Mouse (Mus musculus) liver, embryonic 13.5 days (tissue): ENCODE measurements around the gene Trpm3. TPM values are rescaled to one million over a fixed set of nuclear protein-coding genes. Genes with fewer than 3 reads are reported as not detected.

Experiments used
- ATAC-seq: fragments of 200-750 bp; cut with Nextera tagmentation; 2 replicates; pipeline ENCODE4 v1.8.0; 2017; ENCODE audit warnings: low read depth, mild to moderate bottlenecking, moderate number of reproducible peaks, moderate library complexity
- DNase-seq: peaks from one replicate; pipeline ENCODE4 v3.0.0; 2022
- H3K27ac ChIP-seq: fragments of 300-500 bp; sonication (generic); 2 replicates; pipeline ENCODE4 v1.5.1; 2015; ENCODE audit warnings: moderate library complexity, mild to moderate bottlenecking, inconsistent platforms
- H3K27me3 ChIP-seq: fragments of 300-500 bp; sonication (generic); 2 replicates; pipeline ENCODE4 v1.6.1; 2015; ENCODE audit warnings: mild to moderate bottlenecking, inconsistent platforms
- H3K36me3 ChIP-seq: fragments of 300-500 bp; sonication (generic); 2 replicates; pipeline ENCODE4 v1.6.1; 2015; ENCODE audit warnings: mild to moderate bottlenecking, inconsistent platforms
- H3K4me1 ChIP-seq: fragments of 300-500 bp; sonication (generic); replicated peaks from 2 replicates; pipeline ENCODE4 v1.6.1; 2015; ENCODE audit warnings: inconsistent platforms
- H3K4me2 ChIP-seq: fragments of 300-500 bp; sonication (generic); 2 replicates; pipeline ENCODE4 v1.6.1; 2015; ENCODE audit warnings: inconsistent platforms, mild to moderate bottlenecking, moderate library complexity
- H3K4me3 ChIP-seq: fragments of 300-500 bp; sonication (generic); replicated peaks from 2 replicates; pipeline ENCODE4 v1.5.1; 2015; ENCODE audit warnings: mild to moderate bottlenecking, inconsistent platforms
- H3K9ac ChIP-seq: fragments of 300-500 bp; sonication (generic); 2 replicates; pipeline ENCODE4 v1.6.1; 2015; ENCODE audit warnings: mild to moderate bottlenecking, inconsistent platforms
- H3K9me3 ChIP-seq: fragments of 300-500 bp; sonication (generic); replicated peaks from 2 replicates; pipeline ENCODE4 v1.6.1; 2016; ENCODE audit warnings: inconsistent platforms
- WGBS: fragments of 180-500 bp; shearing (Covaris S2); methylation state at CpG from one replicate; pipeline ENCODE4 v1.1.7; 2015; ENCODE audit not compliant: insufficient replicate concordance; 5-methylcytosine and 5-hydroxymethylcytosine counted together
- polyA plus RNA-seq: library from polyadenylated mRNA; unstranded; fragments of >200 nt; fragmentation: Nextera tagmentation; extraction: Ambion mirVana; gene quantifications from 2 replicates; pipeline ENCODE4 v1.2.1, GENCODE M21; 2015

Trpm3 gene
- polyA plus RNA-seq, 1 experiment from 2014 or later = 0.08 TPM

DNA sequence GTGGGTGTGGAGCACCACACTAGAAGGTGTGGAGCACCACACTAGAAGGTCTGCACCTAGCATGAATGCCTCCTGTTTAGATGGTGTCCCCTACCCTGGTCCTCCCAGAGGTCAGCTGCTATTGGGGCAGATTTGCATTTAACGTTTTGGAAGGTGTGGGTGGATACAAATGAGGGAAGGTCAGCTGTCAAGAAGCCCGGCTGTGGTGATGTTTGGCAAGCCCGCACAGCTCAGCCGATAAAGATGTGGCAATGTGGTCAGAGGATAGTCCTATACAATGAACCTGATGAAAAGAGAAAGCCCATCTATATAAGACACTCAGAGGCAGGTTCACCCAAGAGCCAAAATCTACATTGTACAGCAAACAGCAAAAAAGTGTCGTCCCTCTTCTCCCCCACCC lies 895.3 kb downstream of the Trpm3 start:
- Histone ChIP-seq H3K27ac (no peak overlapping the region), H3K4me2 (no peak overlapping the region), H3K27me3 (no peaks in the 10 kb centered on the region), H3K9ac (no peak overlapping the region), H3K36me3 (no peaks in the 10 kb centered on the region), H3K4me3 (no peak overlapping the region), H3K9me3 (no peaks in the 10 kb centered on the region), H3K4me1 (no peaks in the 10 kb centered on the region)
- DNase-seq = no peak
- ATAC-seq = no peak
- 57% methylated on average over 5 of the region's 5 CpGs for WGBS

DNA sequence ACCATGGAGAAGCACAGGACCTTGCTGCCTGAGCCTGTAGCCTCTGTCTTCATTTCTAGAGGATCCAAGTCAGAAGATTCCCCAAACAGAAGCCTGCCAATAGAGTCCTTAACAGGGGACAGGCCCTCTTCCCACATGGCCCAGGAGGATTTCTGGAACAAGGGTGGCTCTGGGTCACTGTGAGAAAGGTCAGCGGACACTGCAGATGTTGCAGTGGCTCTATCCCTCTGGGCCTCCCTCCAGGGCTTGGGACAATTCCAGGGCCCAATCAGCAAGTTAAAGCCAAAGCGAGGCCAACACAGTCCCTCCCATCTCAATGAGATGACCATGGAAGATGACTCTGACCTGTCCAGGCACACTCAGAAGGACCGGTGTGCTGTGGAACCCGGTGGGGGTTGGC lies 896.1 kb downstream of the Trpm3 start:
- Histone ChIP-seq H3K9me3 (no peaks in the 10 kb centered on the region), H3K27me3 (no peaks in the 10 kb centered on the region), H3K36me3 (no peaks in the 10 kb centered on the region), H3K27ac (no peak overlapping the region), H3K4me3 (no peak overlapping the region), H3K9ac (no peak overlapping the region), H3K4me1 (no peaks in the 10 kb centered on the region), H3K4me2 (no peak overlapping the region)
- 72% methylated on average over 4 of the region's 4 CpGs for WGBS
- DNase-seq = no peak
- ATAC-seq = no peak

- Histone ChIP-seq H3K36me3 (no peaks in the 10 kb centered on the region), H3K27ac (no peak overlapping the region), H3K9ac (no peak overlapping the region), H3K9me3 (no peaks in the 10 kb centered on the region), H3K4me2 (no peak overlapping the region), H3K4me3 (no peak overlapping the region), H3K4me1 (no peaks in the 10 kb centered on the region), H3K27me3 (no peaks in the 10 kb centered on the region)
- no peak for ATAC-seq
- DNase-seq = no peak
- 60% methylated on average over 3 of the region's 3 CpGs for WGBS
Measured at GRCm38 (mm10) chr19:23035786-23036185, 896.9 kb downstream of the Trpm3 start.

DNA sequence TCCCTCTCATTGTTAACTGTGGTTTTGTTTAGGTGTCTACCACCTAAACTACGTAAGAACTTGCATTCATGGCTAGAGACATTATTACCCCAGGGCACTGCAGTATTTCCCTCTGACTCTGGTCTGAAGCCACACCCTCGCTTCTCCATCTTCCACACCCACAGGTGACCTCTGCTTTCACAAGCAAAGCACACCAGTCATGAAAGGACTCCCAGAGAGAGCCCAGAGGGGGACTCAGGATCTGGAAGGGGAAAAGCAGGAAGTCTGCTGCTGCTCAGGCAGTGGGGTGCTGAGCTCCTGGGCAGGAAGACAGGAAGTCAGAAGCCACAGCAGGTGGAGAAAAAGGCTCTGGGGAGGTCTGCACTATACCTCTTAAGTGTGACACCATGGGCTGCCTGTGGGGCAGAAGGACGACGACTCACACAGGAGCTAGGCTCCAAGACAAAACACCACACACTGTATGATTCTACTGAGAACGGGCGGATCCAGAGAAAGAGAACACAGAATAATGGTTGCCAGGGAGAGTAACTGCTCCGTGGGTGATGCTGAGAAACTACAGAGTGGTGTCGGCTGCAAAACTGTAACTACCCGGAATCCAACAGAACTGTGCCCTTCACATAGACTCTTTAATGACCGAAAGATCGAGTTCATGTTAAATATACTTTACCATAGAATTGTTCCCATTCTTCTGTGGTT lies 898.1 kb downstream of the Trpm3 start:
- no peaks in the 10 kb centered on the region for H3K9me3 ChIP-seq
- H3K4me1 ChIP-seq = 0 out of 2 replicates have a peak, but pooled peaks cover under 1% of the 10 kb centered on the region
- no peak overlapping the region for H3K4me3 ChIP-seq
- no peak overlapping the region for H3K9ac ChIP-seq
- ATAC-seq (no peak), DNase-seq (no peak)
- H3K27me3 ChIP-seq = no peaks in the 10 kb centered on the region
- WGBS = 38% methylated on average over 11 of the region's 11 CpGs
- H3K27ac ChIP-seq = no peak overlapping the region
- no peaks in the 10 kb centered on the region for H3K36me3 ChIP-seq
- H3K4me2 ChIP-seq = no peak overlapping the region

- no peaks in the 10 kb centered on the region for H3K36me3 ChIP-seq
- H3K4me2 ChIP-seq = no peak overlapping the region
- H3K27ac ChIP-seq = no peak overlapping the region
- 73% methylated on average over 14 of the region's 14 CpGs for WGBS
- H3K4me3 ChIP-seq = no peak overlapping the region
- DNase-seq (no peak), ATAC-seq (no peak)
- no peaks in the 10 kb centered on the region for H3K27me3 ChIP-seq
- no peaks in the 10 kb centered on the region for H3K9me3 ChIP-seq
- no peak overlapping the region for H3K9ac ChIP-seq
- 0 out of 2 replicates have a peak, but pooled peaks cover 4% of the 10 kb centered on the region for H3K4me1 ChIP-seq
Measured at GRCm38 (mm10) chr19:23037499-23037898, 898.7 kb downstream of the Trpm3 start.

DNA sequence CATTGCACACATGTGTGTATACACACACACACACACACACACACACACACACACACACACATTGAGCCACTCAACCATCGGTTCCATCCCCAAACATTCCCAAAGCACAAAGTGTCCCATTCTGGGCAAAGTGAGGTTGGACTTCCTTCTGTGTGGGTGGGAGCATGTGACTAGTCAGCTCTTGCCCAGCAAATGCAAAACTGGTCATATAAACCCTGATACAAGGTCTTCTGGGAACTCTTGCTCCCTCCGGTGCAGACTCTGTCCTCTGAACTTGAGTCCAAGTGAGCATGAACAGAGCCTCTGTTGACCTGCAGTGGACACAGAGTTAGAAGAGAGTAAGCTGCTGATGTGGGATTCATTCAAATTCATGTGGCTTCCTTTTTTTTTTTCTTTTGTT lies 899.5 kb downstream of the Trpm3 start:
- ATAC-seq (no peak), DNase-seq (no peak)
- H3K36me3 ChIP-seq = no peaks in the 10 kb centered on the region
- no peak overlapping the region for H3K9ac ChIP-seq
- no peak overlapping the region for H3K27ac ChIP-seq
- H3K9me3 ChIP-seq = no peaks in the 10 kb centered on the region
- 61% methylated on average over 2 of the region's 2 CpGs for WGBS
- no peaks in the 10 kb centered on the region for H3K27me3 ChIP-seq
- no peak overlapping the region for H3K4me2 ChIP-seq
- H3K4me1 ChIP-seq = 0 out of 2 replicates have a peak, but pooled peaks cover 4% of the 10 kb centered on the region
- no peak overlapping the region for H3K4me3 ChIP-seq

DNA sequence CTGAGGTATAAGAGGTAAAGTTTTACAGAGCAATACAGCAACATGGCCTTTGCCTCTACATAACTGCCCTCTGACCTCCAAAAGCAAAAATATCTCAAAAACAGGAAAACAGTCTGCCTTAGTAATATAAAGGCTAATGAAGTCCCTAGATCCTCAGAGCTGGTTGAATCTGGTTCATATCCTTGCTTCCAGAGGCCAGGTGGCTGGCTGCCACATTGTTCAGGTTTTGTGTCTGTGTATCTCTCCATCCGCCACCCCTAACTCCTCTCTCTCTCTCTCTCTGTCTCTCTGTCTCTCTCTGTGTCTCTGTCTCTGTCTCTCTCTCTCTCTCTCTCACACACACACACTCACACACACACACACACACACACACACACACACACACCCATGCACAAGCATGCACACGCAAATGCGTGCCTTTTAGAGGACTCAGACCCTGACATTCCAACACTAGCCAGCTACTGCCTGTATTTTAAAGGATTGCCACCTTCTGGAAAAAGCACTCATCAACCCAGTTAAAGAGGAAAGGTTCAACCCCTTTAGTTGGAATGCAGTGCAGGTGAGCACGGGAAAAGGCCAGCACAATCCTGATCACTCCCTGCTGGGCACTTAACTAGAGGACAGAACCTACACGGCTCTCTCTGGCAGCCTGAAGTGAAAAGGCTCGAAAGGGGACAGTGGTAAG lies 902.8 kb downstream of the Trpm3 start:
- DNase-seq (no peak), ATAC-seq (no peak)
- H3K36me3 ChIP-seq = no peaks in the 10 kb centered on the region
- 0 out of 2 replicates have a peak, but pooled peaks cover 4% of the 10 kb centered on the region for H3K4me1 ChIP-seq
- H3K4me2 ChIP-seq = no peak overlapping the region
- H3K4me3 ChIP-seq = no peak overlapping the region
- no peaks in the 10 kb centered on the region for H3K27me3 ChIP-seq
- no peak overlapping the region for H3K27ac ChIP-seq
- no peaks in the 10 kb centered on the region for H3K9me3 ChIP-seq
- 53% methylated on average over 6 of the region's 6 CpGs for WGBS
- H3K9ac ChIP-seq = no peak overlapping the region

DNA sequence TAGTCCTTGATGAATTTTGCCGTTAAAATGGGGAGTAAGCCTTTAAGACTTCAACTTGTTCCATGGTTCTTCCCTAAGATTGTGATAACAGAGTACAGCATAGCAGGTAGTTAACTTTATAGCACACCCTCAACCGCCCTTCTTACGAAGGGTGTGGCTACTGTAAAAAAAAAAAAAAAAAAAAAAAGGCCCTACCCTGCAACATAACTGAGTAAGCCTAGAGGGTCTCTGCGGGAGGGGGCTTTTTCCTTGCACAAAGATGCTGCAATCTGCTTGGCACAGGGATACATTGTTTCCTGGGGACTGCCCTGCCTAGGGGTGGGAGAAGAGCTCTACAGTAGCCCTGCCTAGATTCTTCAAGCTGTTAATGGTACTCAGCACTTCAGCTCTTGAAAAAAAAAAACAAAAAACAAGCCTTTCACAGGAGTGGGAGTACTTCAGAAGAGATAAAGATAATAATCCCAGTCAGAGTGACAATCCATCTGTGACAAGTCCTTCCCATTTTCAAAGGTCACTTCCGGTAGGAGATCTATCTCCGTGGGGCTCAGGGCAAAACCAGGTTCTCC lies 903.4 kb downstream of the Trpm3 start:
- no peak overlapping the region for H3K27ac ChIP-seq
- no peak for DNase-seq
- H3K4me3 ChIP-seq = no peak overlapping the region
- H3K36me3 ChIP-seq = no peaks in the 10 kb centered on the region
- H3K4me2 ChIP-seq = no peak overlapping the region
- no peaks in the 10 kb centered on the region for H3K27me3 ChIP-seq
- WGBS = 44% methylated on average over 6 of the region's 6 CpGs
- H3K9ac ChIP-seq = no peak overlapping the region
- ATAC-seq = no peak
- H3K4me1 ChIP-seq = 0 out of 2 replicates have a peak, but pooled peaks cover 4% of the 10 kb centered on the region
- no peaks in the 10 kb centered on the region for H3K9me3 ChIP-seq

DNA sequence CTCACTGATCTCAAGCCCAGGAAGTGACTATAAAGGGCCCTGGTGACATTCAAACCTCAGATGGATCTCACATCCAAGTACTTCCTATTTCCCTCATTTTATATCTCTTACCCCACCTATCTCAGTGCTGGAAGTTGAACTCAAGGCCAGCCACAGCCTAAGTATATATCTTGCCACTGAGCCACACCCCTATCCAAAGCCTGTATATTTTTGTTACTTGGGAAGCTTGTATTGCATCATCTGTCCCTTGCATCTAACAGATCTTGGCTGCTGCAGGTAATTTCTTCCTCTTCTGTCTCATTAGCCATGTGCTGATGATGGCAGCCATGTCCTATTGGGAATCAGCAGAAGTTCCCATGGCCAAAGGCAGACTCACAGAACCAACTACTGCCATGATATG lies 904.9 kb downstream of the Trpm3 start:
- ATAC-seq = no peak
- Histone ChIP-seq H3K27me3 (no peaks in the 10 kb centered on the region), H3K4me3 (no peak overlapping the region), H3K4me2 (no peak overlapping the region), H3K9ac (no peak overlapping the region), H3K27ac (no peak overlapping the region), H3K9me3 (no peaks in the 10 kb centered on the region), H3K36me3 (no peaks in the 10 kb centered on the region), H3K4me1 (0 out of 2 replicates have a peak, but pooled peaks cover 4% of the 10 kb centered on the region)
- DNase-seq = no peak
